Mouse (Mus musculus): ENCODE measurements around the gene Pcif1. TPM values are rescaled to one million over a fixed set of nuclear protein-coding genes. Genes with fewer than 3 reads are reported as not detected.

The Pcif1 gene
- polyA plus RNA-seq, 1 experiment from 2014 or later: 58.8 TPM

DNA sequence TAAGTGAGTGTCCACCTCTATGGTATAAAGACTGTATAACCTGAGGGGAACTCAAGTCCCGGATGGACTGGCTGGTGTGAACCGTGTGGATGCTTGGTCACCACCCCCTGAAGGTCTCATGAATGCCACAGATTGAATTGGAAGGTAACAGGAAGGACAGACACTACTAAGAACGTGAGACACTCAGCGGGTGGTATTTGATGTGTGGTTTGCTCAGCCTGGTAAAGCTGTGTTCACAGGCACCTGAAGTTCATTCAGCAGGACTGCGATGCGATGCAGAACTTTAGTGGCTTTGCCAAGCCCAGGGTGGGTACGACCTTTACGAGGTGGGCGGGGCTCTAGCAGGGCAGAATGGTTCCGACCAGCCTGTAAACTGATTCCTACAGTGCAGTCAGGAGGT lies 38.3 kb downstream of the Pcif1 start:
- no peak overlapping the region for H3K27ac ChIP-seq (replicated peaks in 1 of 2; ENCODE audit: control insufficient read depth in 1 of 2, insufficient read depth in 1 of 2, low read depth in 2 of 2, low read length in 2 of 2)
- H3K27me3 ChIP-seq (ENCODE audit: control insufficient read depth, insufficient read depth, low read length): no peaks in the 10 kb centered on the region
- H3K36me3 ChIP-seq (ENCODE audit: control insufficient read depth, insufficient read depth, low read length): peaks cover 24% of the 10 kb centered on the region
- H3K9me3 ChIP-seq (ENCODE audit: control insufficient read depth, low read length): no peaks in the 10 kb centered on the region
- ATAC-seq (ENCODE audit: insufficient number of reproducible peaks, insufficient read depth, low FRiP score, low read depth): no peak
- WGBS: 63% methylated on average over 10 of the region's 10 CpGs
- H3K4me3 ChIP-seq (ENCODE audit: control insufficient read depth in 1 of 2, insufficient read depth in 1 of 2, low read depth in 1 of 2, low read length in 2 of 2): no peak overlapping the region
- no peak overlapping the region for H3K4me2 ChIP-seq (ENCODE audit: low read length)
- H3K4me1 ChIP-seq (ENCODE audit: control insufficient read depth in 2 of 2, insufficient read depth in 2 of 2, low read length in 2 of 2): peaks cover 5% of the 10 kb centered on the region in 2 experiments
- H3K9ac ChIP-seq (ENCODE audit: low read length): no peak overlapping the region

DNA sequence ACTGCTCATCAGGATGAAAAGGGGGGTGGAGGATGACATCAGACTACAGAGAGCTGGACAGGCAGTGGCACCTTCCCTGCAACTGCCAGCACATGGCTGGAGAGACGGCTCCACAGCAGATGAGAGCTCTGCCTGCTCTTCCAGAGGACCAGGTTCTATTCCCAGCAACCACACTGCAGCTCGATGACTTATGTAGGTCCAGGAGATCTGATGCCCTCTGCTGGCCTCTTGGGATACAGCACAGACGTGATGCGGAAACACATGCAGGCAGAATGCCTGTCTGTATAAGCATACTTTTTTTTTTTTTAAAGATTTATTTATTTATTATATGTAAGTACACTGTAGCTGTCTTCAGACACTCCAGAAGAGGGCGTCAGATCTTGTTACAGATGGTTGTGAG lies 39.2 kb downstream of the Pcif1 start:
- Histone ChIP-seq H3K4me1 (ENCODE audit: control insufficient read depth in 2 of 2, insufficient read depth in 2 of 2, low read length in 2 of 2) (peaks cover 2 to 3% of the 10 kb centered on the region in 2 experiments; a peak in 3 of 4 replicates), H3K27ac (replicated peaks in 1 of 2; ENCODE audit: control insufficient read depth in 1 of 2, insufficient read depth in 1 of 2, low read depth in 2 of 2, low read length in 2 of 2) (no peak overlapping the region), H3K27me3 (ENCODE audit: control insufficient read depth, insufficient read depth, low read length) (no peaks in the 10 kb centered on the region), H3K4me3 (ENCODE audit: control insufficient read depth in 1 of 2, insufficient read depth in 1 of 2, low read depth in 1 of 2, low read length in 2 of 2) (no peak overlapping the region), H3K4me2 (ENCODE audit: low read length) (no peak overlapping the region), H3K9me3 (ENCODE audit: control insufficient read depth, low read length) (no peaks in the 10 kb centered on the region), H3K9ac (ENCODE audit: low read length) (no peak overlapping the region), H3K36me3 (ENCODE audit: control insufficient read depth, insufficient read depth, low read length) (peaks cover 24% of the 10 kb centered on the region)
- no peak for ATAC-seq (ENCODE audit: insufficient number of reproducible peaks, insufficient read depth, low FRiP score, low read depth)
- WGBS: 68% methylated on average over 4 of the region's 5 CpGs

DNA sequence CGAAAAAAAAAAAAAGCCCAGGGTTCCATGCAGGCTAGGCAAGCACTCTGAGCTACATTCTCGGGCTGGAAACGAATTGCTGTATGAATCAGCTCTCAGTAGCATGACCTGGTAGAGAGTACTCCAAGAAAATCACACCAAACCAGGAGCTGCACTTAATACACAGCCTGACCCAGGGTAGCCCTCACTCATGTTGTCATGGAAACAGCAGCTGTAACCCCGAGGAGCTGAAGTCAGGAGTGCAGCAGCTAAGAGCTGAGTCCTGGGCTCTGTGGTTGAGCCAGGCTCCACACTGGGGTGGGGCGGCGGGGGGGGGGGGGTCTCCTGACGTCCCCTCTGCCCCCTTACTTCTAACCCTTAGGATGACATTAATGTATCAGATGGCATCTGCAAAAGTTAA lies 42.9 kb downstream of the Pcif1 start:
- Histone ChIP-seq H3K9me3 (ENCODE audit: control insufficient read depth, low read length) (no peaks in the 10 kb centered on the region), H3K27me3 (ENCODE audit: control insufficient read depth, insufficient read depth, low read length) (peaks cover 4% of the 10 kb centered on the region; the same call in 1 of the 2 replicates), H3K9ac (ENCODE audit: low read length) (no peak overlapping the region), H3K4me2 (ENCODE audit: low read length) (no peak overlapping the region), H3K4me3 (ENCODE audit: control insufficient read depth in 1 of 2, insufficient read depth in 1 of 2, low read depth in 1 of 2, low read length in 2 of 2) (no peak overlapping the region), H3K36me3 (ENCODE audit: control insufficient read depth, insufficient read depth, low read length) (peaks cover 20% of the 10 kb centered on the region), H3K27ac (replicated peaks in 1 of 2; ENCODE audit: control insufficient read depth in 1 of 2, insufficient read depth in 1 of 2, low read depth in 2 of 2, low read length in 2 of 2) (no peak overlapping the region), H3K4me1 (ENCODE audit: control insufficient read depth in 2 of 2, insufficient read depth in 2 of 2, low read length in 2 of 2) (no peaks in the 10 kb centered on the region)
- ATAC-seq (ENCODE audit: insufficient number of reproducible peaks, insufficient read depth, low FRiP score, low read depth): no peak
- 66% methylated on average over 7 of the region's 7 CpGs for WGBS

DNA sequence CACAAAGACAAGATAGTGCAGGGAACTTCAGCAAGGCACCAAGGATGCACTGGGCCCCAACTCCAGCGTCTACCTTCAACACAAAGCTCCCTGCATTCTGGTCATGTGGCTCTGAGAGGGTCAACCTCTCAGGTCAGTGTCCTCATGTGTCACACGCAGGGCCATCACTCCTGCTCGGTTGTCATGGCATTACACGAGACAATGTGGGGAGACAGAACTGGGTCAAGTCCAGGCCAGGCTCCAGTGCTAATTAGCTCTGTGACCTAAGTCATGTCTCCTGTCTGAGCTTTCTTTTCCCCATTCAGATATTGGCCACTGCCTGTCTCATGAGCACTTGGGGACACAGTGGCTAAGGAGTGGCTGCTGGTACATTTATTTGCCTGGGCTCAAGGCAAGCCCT lies 44.2 kb downstream of the Pcif1 start:
- H3K36me3 ChIP-seq (ENCODE audit: control insufficient read depth, insufficient read depth, low read length): peaks cover 20% of the 10 kb centered on the region
- H3K27ac ChIP-seq (replicated peaks in 1 of 2; ENCODE audit: control insufficient read depth in 1 of 2, insufficient read depth in 1 of 2, low read depth in 2 of 2, low read length in 2 of 2): no peak overlapping the region

DNA sequence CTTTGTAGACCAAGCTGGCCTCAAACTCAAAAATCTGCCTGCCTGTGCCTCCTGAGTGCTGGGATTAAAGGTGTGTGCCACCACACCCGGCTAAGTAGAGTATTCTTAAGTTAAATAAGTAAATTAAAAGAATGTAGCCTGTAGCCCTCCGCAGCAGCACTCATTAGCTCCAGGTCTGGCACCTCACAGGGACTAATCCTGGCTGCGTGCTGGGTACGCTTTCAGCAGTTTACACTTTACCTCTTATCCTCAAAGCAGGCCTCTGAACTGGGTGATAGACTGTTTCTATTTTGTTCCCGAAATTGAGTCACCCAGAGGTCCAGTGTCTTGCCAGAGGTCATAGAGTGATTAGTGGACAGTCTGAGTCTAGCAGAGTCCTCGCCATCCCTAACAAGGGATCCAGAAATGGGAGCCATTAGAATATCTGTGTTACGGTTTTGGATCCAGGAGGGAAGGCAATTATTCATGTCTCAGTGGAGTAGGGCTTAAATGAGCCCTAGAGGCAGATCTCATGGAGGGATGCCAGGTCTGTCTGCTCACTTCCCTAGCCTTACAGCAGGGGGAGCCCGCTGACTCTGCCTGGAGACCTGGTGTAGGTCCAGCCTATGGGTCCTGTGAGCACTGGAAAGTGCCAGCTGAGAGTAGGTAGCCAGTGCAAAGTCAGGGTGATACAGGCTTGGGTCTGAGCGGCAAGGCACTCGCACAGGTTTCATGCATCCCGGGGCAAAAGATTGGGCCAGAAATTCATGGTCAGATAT lies 45.2 kb downstream of the Pcif1 start:
- Histone ChIP-seq H3K4me2 (ENCODE audit: low read length) (no peak overlapping the region), H3K4me1 (ENCODE audit: control insufficient read depth in 2 of 2, insufficient read depth in 2 of 2, low read length in 2 of 2) (no peaks in the 10 kb centered on the region), H3K27ac (replicated peaks in 1 of 2; ENCODE audit: control insufficient read depth in 1 of 2, insufficient read depth in 1 of 2, low read depth in 2 of 2, low read length in 2 of 2) (no peak overlapping the region), H3K4me3 (ENCODE audit: control insufficient read depth in 1 of 2, insufficient read depth in 1 of 2, low read depth in 1 of 2, low read length in 2 of 2) (no peak overlapping the region), H3K27me3 (ENCODE audit: control insufficient read depth, insufficient read depth, low read length) (peaks cover 9% of the 10 kb centered on the region), H3K9me3 (ENCODE audit: control insufficient read depth, low read length) (no peaks in the 10 kb centered on the region), H3K9ac (ENCODE audit: low read length) (no peak overlapping the region), H3K36me3 (ENCODE audit: control insufficient read depth, insufficient read depth, low read length) (peaks cover 16% of the 10 kb centered on the region)
- ATAC-seq (ENCODE audit: insufficient number of reproducible peaks, insufficient read depth, low FRiP score, low read depth): 0 out of 2 replicates have a peak, but pooled peaks have one; percentile 17
- 33% methylated on average over 11 of the region's 11 CpGs for WGBS

More for the DNA sequence above, 44.2 kb downstream of the Pcif1 start:
- Histone ChIP-seq H3K4me2 (ENCODE audit: low read length) (no peak overlapping the region), H3K27me3 (ENCODE audit: control insufficient read depth, insufficient read depth, low read length) (peaks cover 4% of the 10 kb centered on the region; the same call in 1 of the 2 replicates), H3K4me3 (ENCODE audit: control insufficient read depth in 1 of 2, insufficient read depth in 1 of 2, low read depth in 1 of 2, low read length in 2 of 2) (no peak overlapping the region), H3K9me3 (ENCODE audit: control insufficient read depth, low read length) (no peaks in the 10 kb centered on the region), H3K4me1 (ENCODE audit: control insufficient read depth in 2 of 2, insufficient read depth in 2 of 2, low read length in 2 of 2) (no peaks in the 10 kb centered on the region), H3K9ac (ENCODE audit: low read length) (no peak overlapping the region)
- no peak for ATAC-seq (ENCODE audit: insufficient number of reproducible peaks, insufficient read depth, low FRiP score, low read depth)
- 74% methylated on average over 4 of the region's 4 CpGs for WGBS

DNA sequence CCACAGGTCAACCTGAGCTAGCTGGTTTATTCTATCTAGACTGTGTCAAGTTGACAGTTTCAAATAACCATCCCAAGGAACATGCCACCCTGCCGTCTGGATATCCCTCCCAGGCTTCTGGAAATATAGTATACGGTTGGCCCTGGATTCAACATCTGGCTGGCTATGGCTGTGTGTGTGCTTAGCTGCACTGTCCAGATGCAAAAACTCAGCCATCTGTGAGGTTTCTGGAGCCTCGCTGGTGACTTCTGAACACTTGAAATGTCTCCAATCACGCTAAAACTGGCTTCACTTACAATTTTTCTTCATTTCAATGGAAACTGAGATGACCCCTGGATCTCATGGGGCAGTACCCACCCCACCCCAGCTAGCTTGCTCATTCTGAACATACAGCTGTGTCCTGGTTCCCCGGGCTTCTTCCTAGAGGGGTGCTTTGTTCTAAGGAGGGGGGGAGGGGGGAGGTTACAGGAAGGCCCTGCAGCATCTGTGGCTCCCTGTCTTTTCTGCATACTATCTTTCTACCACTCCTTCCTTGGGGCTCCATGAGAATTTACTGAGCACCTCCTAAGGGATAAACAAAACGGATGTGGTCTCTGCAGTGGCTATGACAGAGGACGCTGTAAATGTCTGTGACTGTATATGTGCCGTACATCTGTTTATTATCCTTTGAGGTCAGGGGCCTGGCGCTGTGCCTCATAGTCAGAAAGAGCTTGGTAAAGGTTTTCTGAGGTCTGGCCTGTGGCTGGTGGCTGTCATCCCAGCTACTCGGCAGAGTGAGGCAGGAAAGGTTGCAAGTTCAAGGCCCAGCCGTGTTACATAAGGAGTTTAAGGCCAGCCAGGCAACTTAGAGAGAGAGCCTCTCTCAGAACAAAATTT lies 51.8 kb downstream of the Pcif1 start:
- 61% methylated on average over 11 of the region's 11 CpGs for WGBS
- Histone ChIP-seq H3K27me3 (ENCODE audit: control insufficient read depth, insufficient read depth, low read length) (peaks cover 38% of the 10 kb centered on the region), H3K4me1 (ENCODE audit: control insufficient read depth in 2 of 2, insufficient read depth in 2 of 2, low read length in 2 of 2) (no peaks in the 10 kb centered on the region), H3K4me3 (ENCODE audit: control insufficient read depth in 1 of 2, insufficient read depth in 1 of 2, low read depth in 1 of 2, low read length in 2 of 2) (no peak overlapping the region), H3K9me3 (ENCODE audit: control insufficient read depth, low read length) (no peaks in the 10 kb centered on the region), H3K4me2 (ENCODE audit: low read length) (no peak overlapping the region), H3K36me3 (ENCODE audit: control insufficient read depth, insufficient read depth, low read length) (no peaks in the 10 kb centered on the region), H3K27ac (replicated peaks in 1 of 2; ENCODE audit: control insufficient read depth in 1 of 2, insufficient read depth in 1 of 2, low read depth in 2 of 2, low read length in 2 of 2) (no peak overlapping the region), H3K9ac (ENCODE audit: low read length) (no peak overlapping the region)
- no peak for ATAC-seq (ENCODE audit: insufficient number of reproducible peaks, insufficient read depth, low FRiP score, low read depth)

DNA sequence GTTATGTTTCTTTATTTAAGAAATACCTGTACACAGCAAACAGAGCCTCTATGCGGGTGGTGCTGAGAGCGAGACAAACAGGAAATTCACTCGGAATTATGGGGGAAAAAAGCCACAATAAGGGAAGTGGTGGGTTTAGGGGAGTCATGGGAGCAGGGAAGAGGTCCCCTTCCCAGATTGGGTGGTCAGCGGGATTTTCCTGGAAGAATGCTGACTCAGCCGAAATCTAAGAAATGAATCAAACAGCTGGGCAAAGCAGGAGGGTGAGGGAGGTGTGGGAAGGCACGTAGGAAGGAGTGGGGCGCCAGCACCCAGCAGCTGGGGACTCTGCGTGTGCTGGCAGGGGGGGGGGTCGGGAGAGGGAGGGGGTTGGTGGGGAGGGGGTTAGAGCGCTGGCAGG lies 54.4 kb downstream of the Pcif1 start:
- no peaks in the 10 kb centered on the region for H3K36me3 ChIP-seq (ENCODE audit: control insufficient read depth, insufficient read depth, low read length)
- no peaks in the 10 kb centered on the region for H3K9me3 ChIP-seq (ENCODE audit: control insufficient read depth, low read length)
- 50% methylated on average over 9 of the region's 10 CpGs for WGBS
- ATAC-seq (ENCODE audit: insufficient number of reproducible peaks, insufficient read depth, low FRiP score, low read depth): no peak
- H3K27ac ChIP-seq (replicated peaks in 1 of 2; ENCODE audit: control insufficient read depth in 1 of 2, insufficient read depth in 1 of 2, low read depth in 2 of 2, low read length in 2 of 2): no peak overlapping the region
- H3K9ac ChIP-seq (ENCODE audit: low read length): no peak overlapping the region
- H3K4me3 ChIP-seq (ENCODE audit: control insufficient read depth in 1 of 2, insufficient read depth in 1 of 2, low read depth in 1 of 2, low read length in 2 of 2): no peak overlapping the region
- peaks cover 2 to 4% of the 10 kb centered on the region in 2 experiments; a peak in 2 of 4 replicates for H3K4me1 ChIP-seq (ENCODE audit: control insufficient read depth in 2 of 2, insufficient read depth in 2 of 2, low read length in 2 of 2)
- H3K4me2 ChIP-seq (ENCODE audit: low read length): no peak overlapping the region
- peaks cover 46% of the 10 kb centered on the region for H3K27me3 ChIP-seq (ENCODE audit: control insufficient read depth, insufficient read depth, low read length)

Measured in heart, embryonic 14.5 days (tissue).